Mouse (Mus musculus) regulatory T cell (primary cell): Measurements from ENCODE around the gene Fggy.

Experiments used
- in situ Hi-C: fragments of 300-600 bp; cut with MboI, MseI; formaldehyde crosslinking; loops from one replicate; pipeline ENCODE4 v1.15.1; 2025; ENCODE audit warnings: high pct_unique_total_duplicates

The Fggy gene

GRCm38 (mm10) chr4:95856008-95856407 lies 298.7 kb downstream of the Fggy start:
- in situ Hi-C loops, result no loop called here

- in situ Hi-C loops, result no loop called here
These were observed 303.3 kb downstream of the Fggy start for GRCm38 (mm10) chr4:95860601-95861000.

- in situ Hi-C loops, result no loop called here
These were observed 303.8 kb downstream of the Fggy start for GRCm38 (mm10) chr4:95861074-95861473.

DNA sequence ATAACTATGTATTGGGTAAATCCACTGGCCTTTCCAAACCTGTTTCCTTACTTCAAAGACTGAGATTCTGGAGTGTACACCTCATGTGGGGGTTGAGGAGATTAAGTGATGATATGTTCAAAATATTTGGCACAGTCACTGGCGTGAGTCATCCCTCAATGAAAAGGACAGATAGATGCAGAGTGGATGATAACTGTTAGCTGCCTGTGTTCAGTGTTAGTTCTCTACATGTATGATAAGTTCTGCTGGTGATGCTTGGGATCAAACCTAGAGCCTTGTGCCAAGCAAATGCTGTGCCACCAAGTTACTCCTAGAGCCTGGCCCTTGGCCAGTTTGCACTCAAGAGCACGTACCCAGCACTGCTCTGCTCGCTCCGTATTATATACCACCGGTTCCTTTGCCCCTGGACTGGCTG lies 304.4 kb downstream of the Fggy start:
- in situ Hi-C loops, result no loop called here

- in situ Hi-C loops, result no loop called here
These were observed 305.0 kb downstream of the Fggy start for GRCm38 (mm10) chr4:95862276-95862675.

GRCm38 (mm10) chr4:95862781-95863499 lies 305.6 kb downstream of the Fggy start:
- in situ Hi-C loops, result no loop called here

GRCm38 (mm10) chr4:95863500-95863803 lies 306.1 kb downstream of the Fggy start:
- in situ Hi-C loops, result no loop called here

GRCm38 (mm10) chr4:95865251-95865650 lies 307.9 kb downstream of the Fggy start:
- in situ Hi-C loops, result no loop called here

DNA sequence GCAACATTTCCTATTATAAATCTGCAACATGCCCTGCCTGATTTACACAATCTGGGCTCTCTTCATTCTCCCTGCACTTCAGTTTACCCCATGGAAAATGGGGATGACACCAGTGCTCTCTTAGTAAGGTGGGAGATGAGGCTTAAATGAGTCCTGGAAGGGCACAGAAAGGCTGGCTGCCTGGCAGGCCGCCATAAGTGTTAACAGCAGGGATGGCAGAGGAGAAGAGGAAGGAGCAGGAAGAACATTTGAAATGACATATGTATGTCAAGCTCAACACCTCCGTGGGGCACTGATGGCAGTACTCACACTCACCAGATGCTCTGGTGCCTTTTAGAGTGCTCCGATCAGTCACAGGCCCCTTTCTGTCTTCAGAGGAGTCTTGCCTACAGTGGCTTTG lies 308.6 kb downstream of the Fggy start:
- in situ Hi-C loops, result no loop called here

- in situ Hi-C loops, result no loop called here
These were observed 309.8 kb downstream of the Fggy start for GRCm38 (mm10) chr4:95867103-95867502.

- in situ Hi-C loops, result no loop called here
These were observed 311.0 kb downstream of the Fggy start for GRCm38 (mm10) chr4:95868348-95868747.

GRCm38 (mm10) chr4:95871216-95871881 lies 314.0 kb downstream of the Fggy start:
- in situ Hi-C loops, result loop anchor here (5.0 kb wide), 2 partner anchors 814 to 869 kb away; no protein-coding TSS in a partner anchor

DNA sequence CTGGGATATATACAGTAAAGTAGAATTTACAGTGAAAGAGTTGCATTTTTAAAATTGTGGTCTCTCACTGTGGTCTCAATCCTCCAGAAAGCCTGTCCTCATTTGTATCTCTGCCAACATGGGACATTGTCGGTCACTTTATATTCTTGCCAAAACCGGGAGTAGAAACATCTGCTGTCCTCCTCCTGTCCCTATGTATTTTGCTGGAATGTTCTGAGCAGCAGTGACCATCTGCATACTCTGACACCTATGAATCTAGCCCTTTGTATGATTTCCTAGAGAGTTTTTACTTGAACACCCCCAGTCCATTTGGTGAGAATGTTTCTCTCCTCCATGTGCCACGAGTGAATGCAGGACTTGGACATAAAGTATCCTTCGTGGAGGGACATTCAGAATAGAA lies 318.6 kb downstream of the Fggy start:
- in situ Hi-C loops, result no loop called here

GRCm38 (mm10) chr4:95877436-95877835 lies 320.1 kb downstream of the Fggy start:
- in situ Hi-C loops, result no loop called here

GRCm38 (mm10) chr4:95881751-95882350 lies 324.5 kb downstream of the Fggy start:
- in situ Hi-C loops, result no loop called here

DNA sequence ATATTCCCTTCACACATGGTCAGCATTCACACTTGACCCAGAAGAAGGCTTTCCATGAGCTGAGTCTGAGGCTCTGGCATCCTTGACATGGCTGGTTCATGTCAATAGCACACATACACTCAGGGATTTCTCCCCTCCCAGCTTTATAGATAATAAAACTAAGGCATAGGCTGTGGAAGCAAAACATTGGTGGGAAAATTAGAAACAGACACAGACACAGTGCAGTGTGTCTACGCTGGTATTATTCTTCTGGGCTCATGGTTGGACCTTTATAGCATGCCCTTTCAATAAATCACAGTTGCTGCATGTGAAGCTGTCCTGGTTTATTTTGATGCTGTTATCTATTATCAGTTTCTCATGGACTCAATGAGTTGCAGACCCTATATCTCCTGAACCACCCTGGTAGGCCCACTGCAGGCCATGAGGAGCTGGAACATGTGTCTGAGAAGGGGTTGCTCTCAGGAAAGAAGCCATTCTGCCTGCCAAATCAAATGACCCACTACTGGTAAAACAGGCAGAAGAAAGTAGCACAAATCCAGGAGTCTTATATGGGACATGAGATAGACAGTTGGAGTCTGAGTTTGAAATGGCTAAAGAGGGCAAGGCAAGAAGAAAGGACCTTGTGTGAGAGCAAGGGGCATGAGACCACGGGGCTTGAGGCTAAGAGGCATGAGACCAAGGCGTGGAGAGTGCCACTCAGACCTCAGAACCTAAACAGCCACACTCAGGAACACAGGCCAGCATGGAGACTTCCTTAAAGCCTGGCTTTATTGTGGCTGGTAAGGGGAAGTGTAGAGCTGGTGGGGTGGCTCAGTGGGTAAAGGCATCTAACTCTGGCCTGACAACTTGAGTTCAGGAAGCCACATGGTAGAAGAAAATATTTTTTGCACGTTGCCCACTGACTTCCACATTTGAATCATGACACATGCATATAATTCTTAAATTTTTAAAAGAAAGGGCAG lies 327.2 kb downstream of the Fggy start:
- in situ Hi-C loops, result no loop called here

GRCm38 (mm10) chr4:95895199-95895754 lies 338.0 kb downstream of the Fggy start:
- in situ Hi-C loops, result no loop called here

DNA sequence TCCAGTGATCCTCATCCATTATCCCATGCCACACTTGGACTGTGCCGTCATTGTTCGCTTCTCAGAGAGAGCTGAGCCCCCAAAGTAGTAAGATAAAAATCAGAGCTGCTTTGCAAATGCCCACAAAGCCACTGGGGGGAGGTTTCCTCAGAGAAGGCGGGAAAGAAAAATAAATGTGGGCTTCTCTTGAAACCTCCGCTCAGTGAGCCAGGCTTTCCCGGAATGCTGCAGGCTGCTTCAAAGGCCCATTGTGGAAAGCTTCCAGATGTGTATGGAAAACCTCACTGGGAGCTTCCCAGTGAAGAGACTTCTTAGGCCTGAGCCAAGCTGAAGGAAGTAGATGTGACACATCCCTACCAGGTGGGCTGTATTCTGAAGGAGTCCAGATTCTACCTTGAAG lies 339.3 kb downstream of the Fggy start:
- in situ Hi-C loops, result no loop called here

GRCm38 (mm10) chr4:95897236-95897874 lies 340.0 kb downstream of the Fggy start:
- in situ Hi-C loops, result no loop called here

GRCm38 (mm10) chr4:95898714-95899113 lies 341.4 kb downstream of the Fggy start:
- in situ Hi-C loops, result no loop called here
